Mouse (Mus musculus): ENCODE measurements at regions not wholly inside any gene's neighbourhood (a gene's known extent, or its start where the extent isn't known, plus 50 kb on each side); places are given as distances from the start of the nearest gene placed in this dataset.

DNA sequence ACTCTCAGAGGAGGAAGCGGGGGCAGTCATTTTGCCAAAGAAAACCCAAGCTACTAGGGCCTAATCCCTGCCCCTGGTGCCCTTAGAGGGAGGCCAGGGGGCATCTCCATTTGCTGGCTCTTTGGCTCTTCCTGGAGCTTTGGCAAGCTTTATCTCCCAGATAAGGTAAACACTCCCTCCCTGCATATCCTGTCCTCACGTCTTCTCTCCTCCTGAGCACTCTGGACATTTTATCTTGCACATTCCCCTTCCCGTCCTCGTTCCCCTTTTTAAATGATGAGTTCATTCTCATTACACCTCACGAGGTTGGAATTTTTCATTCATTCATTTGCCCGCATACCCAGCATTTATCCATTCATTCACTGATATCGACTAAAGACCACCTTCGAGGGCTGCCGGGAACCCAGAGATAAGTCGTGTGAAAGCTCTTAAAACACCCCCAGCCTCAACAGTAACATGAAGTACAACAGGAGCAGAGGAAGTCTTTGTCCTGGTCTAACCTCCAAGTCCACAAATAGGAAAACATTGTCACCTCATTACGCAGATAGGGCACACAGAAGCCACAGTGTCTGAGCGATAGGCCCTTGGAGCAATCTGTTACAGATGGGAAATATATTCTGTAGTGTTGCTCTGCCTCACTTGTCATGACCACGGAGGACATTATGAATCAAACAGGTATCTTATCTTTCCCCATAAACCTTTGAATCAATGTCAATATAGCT is 54.0 kb upstream of the Lrp8 start:
- H3K9me3 ChIP-seq (ENCODE audit: low read length), result no peaks in the 10 kb centered on the region
- H3K4me3 ChIP-seq (replicated peaks; ENCODE audit: low read length), result no peak overlapping the region
- H3K36me3 ChIP-seq (ENCODE audit: insufficient read depth, low read length), result no peaks in the 10 kb centered on the region
- TF ChIP-seq CTCF (conservative IDR thresholded peaks at IDR 0.05; ENCODE audit: low read length) (no peak), POU5F1 (IDR thresholded peaks at IDR 0.05; ENCODE audit: borderline replicate concordance, low read length) (no peak), NANOG (IDR thresholded peaks at IDR 0.05; ENCODE audit: borderline replicate concordance, low read length) (no peak)
- peaks cover 14% of the 10 kb centered on the region for H3K4me1 ChIP-seq (replicated peaks; ENCODE audit: low read depth, low read length)
- peaks cover 32% of the 10 kb centered on the region for H3K27me3 ChIP-seq (ENCODE audit: insufficient read depth, low read length)

DNA sequence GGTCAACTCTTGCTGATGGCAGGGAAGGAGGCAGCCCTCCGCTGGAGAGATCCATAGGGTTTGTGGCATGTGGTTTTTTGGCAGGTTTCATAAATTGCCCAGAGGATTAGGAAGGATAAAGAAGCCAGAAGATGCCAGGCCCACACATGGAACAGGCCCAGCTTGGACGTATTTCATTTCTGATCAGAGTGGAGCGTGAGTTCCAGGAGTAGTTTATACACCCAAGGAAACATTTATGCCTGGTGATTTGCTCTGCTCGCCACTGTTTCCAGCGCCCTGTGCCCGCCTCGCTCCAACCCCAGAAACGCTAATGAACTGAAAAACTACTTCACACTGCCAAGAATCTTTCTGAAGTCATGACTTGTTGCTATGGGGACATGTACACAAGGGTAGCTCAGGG is 53.0 kb upstream of the Lrp8 start:
- Histone ChIP-seq H3K9me3 (ENCODE audit: low read length) (no peaks in the 10 kb centered on the region), H3K4me1 (replicated peaks; ENCODE audit: low read depth, low read length) (peaks cover 14% of the 10 kb centered on the region), H3K36me3 (ENCODE audit: insufficient read depth, low read length) (no peaks in the 10 kb centered on the region), H3K27me3 (ENCODE audit: insufficient read depth, low read length) (peaks cover 22% of the 10 kb centered on the region), H3K4me3 (replicated peaks; ENCODE audit: low read length) (no peak overlapping the region)
- TF ChIP-seq CTCF (conservative IDR thresholded peaks at IDR 0.05; ENCODE audit: low read length) (no peak), POU5F1 (IDR thresholded peaks at IDR 0.05; ENCODE audit: borderline replicate concordance, low read length) (no peak), NANOG (IDR thresholded peaks at IDR 0.05; ENCODE audit: borderline replicate concordance, low read length) (no peak)

DNA sequence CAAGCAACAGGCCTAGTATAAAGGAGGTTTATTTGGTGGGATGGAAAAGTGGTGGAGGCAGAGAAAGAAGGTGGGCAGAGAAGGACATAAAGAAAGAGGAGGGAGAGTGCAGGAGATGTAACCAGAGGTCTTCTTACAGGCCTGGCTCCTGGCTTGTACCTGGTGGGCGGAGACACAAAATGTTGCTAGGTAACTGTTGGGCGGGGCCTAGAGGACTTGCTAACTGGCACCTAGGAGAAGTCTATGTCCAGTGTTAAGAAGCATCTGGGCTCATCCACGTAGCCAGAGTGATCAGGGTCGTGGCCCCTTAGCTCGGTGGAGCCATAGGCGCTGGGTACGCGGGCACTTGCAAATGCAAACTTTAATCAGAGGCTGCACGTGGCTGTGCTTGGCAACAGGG is 52.0 kb upstream of the Lrp8 start:
- Histone ChIP-seq H3K4me1 (replicated peaks; ENCODE audit: low read depth, low read length) (peaks cover 14% of the 10 kb centered on the region), H3K27me3 (ENCODE audit: insufficient read depth, low read length) (peaks cover 18% of the 10 kb centered on the region), H3K4me3 (replicated peaks; ENCODE audit: low read length) (no peak overlapping the region), H3K36me3 (ENCODE audit: insufficient read depth, low read length) (no peaks in the 10 kb centered on the region), H3K9me3 (ENCODE audit: low read length) (0 out of 2 replicates have a peak, but pooled peaks cover under 1% of the 10 kb centered on the region)
- no peak for TF ChIP-seq CTCF (conservative IDR thresholded peaks at IDR 0.05; ENCODE audit: low read length)
